Mouse (Mus musculus) liver, adult 2 months (tissue): ENCODE results near the gene Dync2li1. TPM values are rescaled to one million over a fixed set of nuclear protein-coding genes. Genes with fewer than 3 reads are reported as not detected.

Experiments
- DNase-seq: peaks from one replicate; pipeline ENCODE4 v3.0.0-alpha.2; 2011; ENCODE audit warnings: low read depth, low spot score; ENCODE audit errors: extremely low read depth
- H3K27ac ChIP-seq: fragments of 200-500 bp; replicated peaks from 2 replicates; pipeline ENCODE4 v1.5.1; 2012; ENCODE audit warnings: low read depth, mild to moderate bottlenecking, control low read depth, inconsistent platforms, low read length; ENCODE audit not compliant: insufficient read depth
- H3K27me3 ChIP-seq: fragments of 200-500 bp; 2 replicates; pipeline ENCODE4 v1.6.1; 2012; ENCODE audit warnings: mild to moderate bottlenecking, moderate library complexity, low read length, inconsistent platforms; ENCODE audit not compliant: control insufficient read depth, insufficient read depth
- H3K36me3 ChIP-seq: fragments of 200-500 bp; 2 replicates; pipeline ENCODE4 v1.6.1; 2012; ENCODE audit warnings: low read length, inconsistent platforms; ENCODE audit not compliant: control insufficient read depth, insufficient read depth
- H3K4me1 ChIP-seq: fragments of 200-500 bp; 2 replicates; pipeline ENCODE4 v1.6.1; 2011; ENCODE audit warnings: low read length; ENCODE audit not compliant: control insufficient read depth, insufficient read depth
- H3K4me3 ChIP-seq: fragments of 200-500 bp; 2 replicates; pipeline ENCODE4 v1.5.1; 2011; ENCODE audit warnings: low read depth, mild to moderate bottlenecking, control low read depth, low read length, moderate library complexity; ENCODE audit not compliant: insufficient read depth
- H3K79me2 ChIP-seq: fragments of 200-500 bp; 2 replicates; pipeline ENCODE4 v1.6.1; 2012; ENCODE audit warnings: inconsistent platforms, mild to moderate bottlenecking, low read length, moderate library complexity; ENCODE audit not compliant: control insufficient read depth, insufficient read depth
- H3K9ac ChIP-seq: fragments of 200-500 bp; 2 replicates; pipeline ENCODE4 v1.6.1; 2012; ENCODE audit warnings: low read depth, mild to moderate bottlenecking, control low read depth, inconsistent platforms, low read length
- CTCF ChIP-seq: fragments of 200-500 bp; IDR thresholded peaks from 2 replicates; pipeline ENCODE4 v1.5.1; 2011; ENCODE audit warnings: low read depth, low read length, control low read depth
- POLR2A ChIP-seq: fragments of 200-500 bp; IDR thresholded peaks from 2 replicates; pipeline ENCODE4 v1.6.1; 2011; ENCODE audit warnings: low read length, control low read depth; ENCODE audit not compliant: insufficient read depth; ENCODE audit errors: extremely low read depth
- whole genome bisulfite sequencing: fragments of 180-500 bp; shearing (Covaris S2); methylation state at CpG from one replicate; pipeline ENCODE4 v1.1.7; 2018; 5-methylcytosine and 5-hydroxymethylcytosine counted together
- polyA plus RNA-seq: library from polyadenylated mRNA; depleted of rRNA; stranded (reverse); fragments of >200 nt; gene quantifications from 2 replicates; pipeline ENCODE4 v1.2.3, GENCODE M21; 2012
- total RNA-seq: library from RNA; depleted of rRNA; stranded (reverse); fragments of >200 nt; gene quantifications from 2 replicates; pipeline ENCODE4 v1.2.3, GENCODE M21; 2014

The Dync2li1 gene
- total and polyA plus RNA-seq, 2 experiments = 0.10 to 0.74 TPM

DNA sequence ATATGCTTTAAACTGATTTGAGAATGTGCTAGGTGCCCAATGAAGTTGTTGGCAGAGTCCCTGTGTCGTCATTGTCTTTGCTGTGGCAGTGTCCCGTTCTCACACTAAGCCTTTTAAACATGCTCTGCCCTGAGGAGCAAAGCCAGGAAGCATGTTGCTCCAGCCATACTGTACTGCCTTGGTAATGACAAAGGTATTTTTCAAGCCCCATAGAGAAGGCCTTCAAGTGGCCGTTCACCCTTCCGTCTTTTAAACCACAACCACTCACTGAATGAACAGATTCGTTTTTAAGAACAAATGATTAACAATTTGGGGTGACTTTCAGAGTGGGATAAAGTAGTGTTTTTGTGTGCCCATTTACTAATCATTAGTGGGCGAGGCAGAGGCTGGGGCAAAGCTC is 5.1 kb upstream of the Dync2li1 start:
- WGBS = 84% methylated on average over 6 of the region's 6 CpGs
- H3K79me2 ChIP-seq = no peaks in the 10 kb centered on the region

DNA sequence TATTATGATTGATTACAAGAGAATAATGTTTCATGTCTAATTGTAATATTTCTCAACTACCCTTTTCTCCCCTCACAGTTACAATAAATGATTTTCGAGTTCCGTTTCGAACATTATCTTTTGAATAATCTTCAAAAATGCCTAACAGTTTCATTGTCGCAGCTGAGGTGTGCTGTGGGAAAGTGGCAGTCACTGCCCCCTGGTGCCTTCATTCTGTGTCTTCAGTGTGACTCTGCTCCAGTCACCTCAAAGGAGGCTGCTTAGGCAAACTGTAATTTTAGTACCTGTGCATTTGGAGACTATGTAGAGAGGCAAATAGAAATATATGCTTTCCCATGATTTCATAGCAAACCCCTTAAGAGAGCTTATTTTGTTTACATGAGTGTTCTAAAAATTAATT is 4.3 kb upstream of the Dync2li1 start:
- no peaks in the 10 kb centered on the region for H3K36me3 ChIP-seq
- H3K27me3 ChIP-seq = no peaks in the 10 kb centered on the region
- H3K4me3 ChIP-seq = no peak overlapping the region
- DNase-seq = no peak
- H3K4me1 ChIP-seq = no peaks in the 10 kb centered on the region
- H3K27ac ChIP-seq = no peak overlapping the region
- H3K9ac ChIP-seq = no peak overlapping the region
- WGBS = 77% methylated on average over 4 of the region's 4 CpGs
- TF ChIP-seq CTCF = no peak
- no peaks in the 10 kb centered on the region for H3K79me2 ChIP-seq

More for the DNA sequence above, 5.1 kb upstream of the Dync2li1 start:
- no peak overlapping the region for H3K4me3 ChIP-seq
- no peaks in the 10 kb centered on the region for H3K4me1 ChIP-seq
- H3K27ac ChIP-seq = no peak overlapping the region
- DNase-seq = no peak
- no peak overlapping the region for H3K9ac ChIP-seq
- H3K27me3 ChIP-seq = no peaks in the 10 kb centered on the region
- no peaks in the 10 kb centered on the region for H3K36me3 ChIP-seq
- TF ChIP-seq POLR2A = no peak
- no peak for TF ChIP-seq CTCF

DNA sequence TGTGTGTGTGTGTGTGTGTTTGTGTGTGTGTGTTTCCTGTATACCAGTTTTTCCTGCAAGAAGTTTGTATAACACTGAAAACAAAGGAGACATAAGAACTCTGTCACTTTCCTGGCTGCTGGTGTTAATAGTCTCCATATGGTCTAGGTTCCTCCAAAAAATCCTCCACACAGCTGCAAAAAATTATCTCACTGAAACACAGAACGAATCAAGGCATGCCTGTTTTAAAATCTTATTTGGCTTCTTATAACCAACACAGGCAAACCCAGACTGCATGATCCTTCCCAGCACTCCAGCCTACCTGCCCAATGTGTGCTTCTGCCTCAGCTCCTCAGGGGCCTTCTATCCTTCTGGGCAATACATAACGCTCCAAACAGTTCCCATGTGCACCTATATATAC is 3.4 kb upstream of the Dync2li1 start:
- no peak for DNase-seq
- H3K27ac ChIP-seq = no peak overlapping the region
- H3K27me3 ChIP-seq = no peaks in the 10 kb centered on the region
- no peak for TF ChIP-seq CTCF
- no peak for TF ChIP-seq POLR2A
- H3K4me1 ChIP-seq = no peaks in the 10 kb centered on the region
- WGBS = 78% methylated on average over 2 of the region's 2 CpGs
- H3K36me3 ChIP-seq = no peaks in the 10 kb centered on the region
- H3K4me3 ChIP-seq = no peak overlapping the region
- no peak overlapping the region for H3K9ac ChIP-seq
- H3K79me2 ChIP-seq = no peaks in the 10 kb centered on the region

DNA sequence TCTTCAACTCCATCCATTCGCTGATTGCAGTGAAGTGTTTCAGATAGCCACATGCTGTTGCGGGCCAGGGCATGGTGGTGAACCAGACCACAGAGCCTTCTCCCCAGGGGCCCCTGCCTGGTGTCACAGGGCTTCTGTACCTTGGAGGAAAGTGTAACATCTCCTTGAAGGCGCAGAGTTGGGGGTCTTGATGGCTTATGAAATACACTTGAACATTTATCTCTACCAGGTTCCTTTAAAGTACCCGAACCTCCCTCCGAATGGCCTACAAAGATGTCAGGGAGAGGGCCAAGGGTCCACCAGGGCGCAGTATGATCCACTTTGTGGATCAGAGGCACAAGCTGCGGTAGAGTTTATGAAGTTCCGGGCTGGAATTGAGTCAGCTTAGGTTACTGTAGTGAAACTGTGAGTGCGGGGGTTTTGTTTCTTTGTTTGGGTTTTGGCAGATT is 585 bp downstream of the Dync2li1 start:
- H3K4me3 ChIP-seq = no peak overlapping the region
- WGBS = 63% methylated on average over 9 of the region's 9 CpGs

DNA sequence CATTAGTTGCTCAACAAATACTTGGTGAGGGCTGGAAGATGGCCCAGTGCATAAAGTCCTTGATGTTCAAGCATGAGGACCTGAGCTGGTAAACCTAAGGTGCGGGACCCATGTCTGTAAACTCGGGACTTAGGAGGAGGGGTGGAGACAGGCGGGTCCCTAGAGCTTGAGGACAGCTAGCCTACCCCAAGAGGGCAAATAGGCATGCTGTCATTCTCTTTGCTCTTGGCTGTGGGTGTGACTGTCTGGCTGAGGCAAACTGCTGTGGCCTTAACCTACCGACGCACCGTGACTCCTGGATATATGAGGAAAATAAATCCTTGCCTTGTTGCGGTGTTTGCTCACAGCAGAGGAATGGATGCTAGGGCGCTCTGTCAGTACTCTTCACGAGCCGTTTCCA is 1.4 kb downstream of the Dync2li1 start:
- no peak for DNase-seq
- Histone ChIP-seq H3K4me1 (no peaks in the 10 kb centered on the region), H3K36me3 (no peaks in the 10 kb centered on the region), H3K79me2 (no peaks in the 10 kb centered on the region), H3K27ac (no peak overlapping the region), H3K27me3 (no peaks in the 10 kb centered on the region), H3K9ac (no peak overlapping the region), H3K4me3 (no peak overlapping the region)
- 86% methylated on average over 10 of the region's 10 CpGs for WGBS
- TF ChIP-seq POLR2A = no peak
- no peak for TF ChIP-seq CTCF

More for the DNA sequence above, 585 bp downstream of the Dync2li1 start:
- H3K27me3 ChIP-seq = no peaks in the 10 kb centered on the region
- no peak overlapping the region for H3K9ac ChIP-seq
- no peaks in the 10 kb centered on the region for H3K79me2 ChIP-seq
- H3K36me3 ChIP-seq = no peaks in the 10 kb centered on the region
- H3K27ac ChIP-seq = no peak overlapping the region
- DNase-seq = no peak
- TF ChIP-seq CTCF = no peak
- no peak for TF ChIP-seq POLR2A
- H3K4me1 ChIP-seq = no peaks in the 10 kb centered on the region

DNA sequence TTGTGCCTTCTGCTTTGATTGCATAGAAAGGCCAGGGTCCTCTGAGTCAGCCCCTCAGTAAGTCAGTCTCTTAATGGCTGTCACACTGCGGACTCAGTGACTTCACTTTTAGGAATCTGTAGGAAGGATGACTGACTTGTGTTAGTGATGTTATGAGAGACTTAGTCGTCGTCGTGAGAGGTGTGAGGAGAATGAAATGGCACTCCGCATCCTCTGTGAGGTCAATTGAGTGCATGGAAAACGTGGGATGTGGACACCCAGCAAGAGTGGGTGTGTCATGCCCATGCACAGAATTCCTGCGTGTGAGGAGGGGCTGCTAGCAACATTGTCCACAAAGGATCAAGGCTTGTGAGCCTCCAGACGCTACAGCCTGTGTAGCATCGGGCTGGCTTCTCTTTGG is 2.3 kb downstream of the Dync2li1 start:
- 89% methylated on average over 9 of the region's 9 CpGs for WGBS
- H3K79me2 ChIP-seq = no peaks in the 10 kb centered on the region
- no peak for DNase-seq

More for the DNA sequence above, 2.3 kb downstream of the Dync2li1 start:
- Histone ChIP-seq H3K4me3 (no peak overlapping the region), H3K9ac (no peak overlapping the region), H3K27me3 (no peaks in the 10 kb centered on the region), H3K4me1 (no peaks in the 10 kb centered on the region), H3K27ac (no peak overlapping the region), H3K36me3 (no peaks in the 10 kb centered on the region)
- no peak for TF ChIP-seq POLR2A
- no peak for TF ChIP-seq CTCF
